Mouse (Mus musculus) neutrophil, adult 5-6 weeks (primary cell): ENCODE results near the gene Sh3bgrl3. TPM values are rescaled to one million over a fixed set of nuclear protein-coding genes. Genes with fewer than 3 reads are reported as not detected.

Experiments
- ATAC-seq: fragments of 151-379, 151-347 bp; 2 replicates; pipeline ENCODE4 v1.8.0; 2017; ENCODE audit warnings: mild to moderate bottlenecking, moderate TSS enrichment; ENCODE audit not compliant: insufficient number of reproducible peaks, poor library complexity, low FRiP score, severe bottlenecking; ENCODE audit errors: extremely low read depth
- total RNA-seq: library from RNA; stranded (forward); fragments of 200-1000 nt; gene quantifications from 2 replicates; pipeline ENCODE4 v1.2.3, GENCODE M21; 2017

Sh3bgrl3 gene
- total RNA-seq, 1 experiment from 2014 or later = 471 TPM

- peak; percentile 24; the same call in 1 of the 2 replicates for ATAC-seq
These were observed 36.0 kb downstream of the Sh3bgrl3 start for GRCm38 (mm10) chr4:134092382-134093288.

- ATAC-seq = no peak
These were observed 37.4 kb downstream of the Sh3bgrl3 start for GRCm38 (mm10) chr4:134091225-134091529.

- no peak for ATAC-seq
These were observed 37.9 kb downstream of the Sh3bgrl3 start for GRCm38 (mm10) chr4:134090521-134091224.

- no peak for ATAC-seq
These were observed 39.6 kb downstream of the Sh3bgrl3 start for GRCm38 (mm10) chr4:134089029-134089428.

GRCm38 (mm10) chr4:134087412-134087811 is 41.2 kb downstream of the Sh3bgrl3 start:
- peak; percentile 92 for ATAC-seq

GRCm38 (mm10) chr4:134084999-134085398 is 43.6 kb downstream of the Sh3bgrl3 start:
- ATAC-seq = no peak

GRCm38 (mm10) chr4:134082460-134082859 is 46.1 kb downstream of the Sh3bgrl3 start:
- ATAC-seq = no peak

GRCm38 (mm10) chr4:134081730-134082386 is 46.7 kb downstream of the Sh3bgrl3 start:
- ATAC-seq = peak; percentile 90

- ATAC-seq = no peak
These were observed 47.9 kb downstream of the Sh3bgrl3 start for GRCm38 (mm10) chr4:134080674-134081073.

GRCm38 (mm10) chr4:134078694-134079093 is 49.9 kb downstream of the Sh3bgrl3 start:
- no peak for ATAC-seq

Other genes starting within 250 kb of the Sh3bgrl3 start
- gene Rps6ka1, start 241.0 kb downstream of the Sh3bgrl3 start, total RNA-seq = 67.3 and 80.3 TPM in 2 replicates
- gene Hmgn2, start 160.1 kb downstream of the Sh3bgrl3 start, total RNA-seq = 290 and 299 TPM in 2 replicates
- gene Dhdds, start 127.9 kb downstream of the Sh3bgrl3 start, total RNA-seq = 15.6 and 16.6 TPM in 2 replicates
- gene Lin28a, start 109.9 kb downstream of the Sh3bgrl3 start, total RNA-seq = 13.6 and 16.1 TPM in 2 replicates
- gene Zfp683, start 75.0 kb downstream of the Sh3bgrl3 start, total RNA-seq = 0.58 TPM in 1 of 2 replicates, not detected in the other
- 4.2 and 7.4 TPM in 2 replicates for gene Crybg2, start 68.0 kb downstream of the Sh3bgrl3 start, total RNA-seq
- 2,308 and 2,325 TPM in 2 replicates for gene Cd52, start 33.7 kb downstream of the Sh3bgrl3 start, total RNA-seq
- 15.0 and 22.1 TPM in 2 replicates for gene Ubxn11, start 26.2 kb downstream of the Sh3bgrl3 start, total RNA-seq
- gene Cep85, start 58.3 kb upstream of the Sh3bgrl3 start, total RNA-seq = 26.5 and 38.3 TPM in 2 replicates
- gene Gm7534, start 74.2 kb upstream of the Sh3bgrl3 start, total RNA-seq = not detected in 2 replicates
- not detected in 2 replicates for gene Catsper4, start 98.6 kb upstream of the Sh3bgrl3 start, total RNA-seq
- 0.58 and 0.98 TPM in 2 replicates for gene Cnksr1, start 109.6 kb upstream of the Sh3bgrl3 start, total RNA-seq
- 0.47 TPM in 1 of 2 replicates, not detected in the other for gene E130218I03Rik, start 114.9 kb upstream of the Sh3bgrl3 start, total RNA-seq
- 3.6 and 5.7 TPM in 2 replicates for gene Zfp593, start 116.8 kb upstream of the Sh3bgrl3 start, total RNA-seq
- not detected in 2 replicates for gene Gm30191, start 118.1 kb upstream of the Sh3bgrl3 start, total RNA-seq
- gene Grrp1, start 125.3 kb upstream of the Sh3bgrl3 start, total RNA-seq = not detected in 2 replicates
- gene Pdik1l, start 159.1 kb upstream of the Sh3bgrl3 start, total RNA-seq = 15.5 and 18.7 TPM in 2 replicates
- not detected in 2 replicates for gene Trim63, start 186.3 kb upstream of the Sh3bgrl3 start, total RNA-seq
- not detected in 2 replicates for gene Slc30a2, start 214.4 kb upstream of the Sh3bgrl3 start, total RNA-seq